Mouse (Mus musculus) MEL (cell line): ENCODE data around the gene Tnrc18.

Experiments
- CHD2 ChIP-seq: IDR thresholded peaks from 2 replicates; pipeline ENCODE4 v1.6.1; 2011; ENCODE audit warnings: low read length, improper control_type of control experiment
- CTCF ChIP-seq, 3 experiments: IDR thresholded peaks in 2 of 3; conservative IDR thresholded peaks in 1 of 3; 2 replicates each; pipeline ENCODE4 v1.5.1; 2011 to 2012; ENCODE audit warnings: low read length in 3 of 3, low read depth in 2 of 3, mild to moderate bottlenecking in 2 of 3, improper control_type of control experiment in 1 of 3, inconsistent platforms in 1 of 3, mixed read lengths in 1 of 3, moderate library complexity in 1 of 3; ENCODE audit not compliant: control insufficient read depth in 1 of 3, insufficient read depth in 1 of 3, poor library complexity in 1 of 3, severe bottlenecking in 1 of 3
- EP300 ChIP-seq, 2 experiments: IDR thresholded peaks; 2 replicates each; pipeline ENCODE4 v1.6.1; 2011; ENCODE audit warnings: improper control_type of control experiment in 2 of 2, low read length in 2 of 2, low read depth in 1 of 2, mild to moderate bottlenecking in 1 of 2
- NELFE ChIP-seq: IDR thresholded peaks from 2 replicates; pipeline ENCODE4 v1.6.1; 2011; ENCODE audit warnings: low read depth, low read length, improper control_type of control experiment
- POLR2A ChIP-seq, 2 experiments: IDR thresholded peaks; 2 replicates each; pipeline ENCODE4 v1.6.1; 2011 to 2012; ENCODE audit warnings: low read length in 2 of 2, mild to moderate bottlenecking in 2 of 2, control low read depth in 1 of 2, improper control_type of control experiment in 1 of 2, low read depth in 1 of 2, moderate library complexity in 1 of 2; ENCODE audit not compliant: control insufficient read depth in 1 of 2, insufficient read depth in 1 of 2, poor library complexity in 1 of 2
- RCOR1 ChIP-seq: IDR thresholded peaks from 2 replicates; pipeline ENCODE4 v1.6.1; 2012; ENCODE audit warnings: low read depth, mild to moderate bottlenecking, inconsistent platforms, low read length, improper control_type of control experiment

- TF ChIP-seq CTCF (IDR thresholded peaks at IDR 0.05 in 2 of 3, conservative IDR thresholded peaks at IDR 0.05 in 1 of 3; ENCODE audit: control insufficient read depth in 1 of 3, insufficient read depth in 1 of 3, low read depth in 2 of 3, low read length in 3 of 3, poor library complexity in 1 of 3, severe bottlenecking in 1 of 3) (no peak), POLR2A (IDR thresholded peaks at IDR 0.05; ENCODE audit: control insufficient read depth in 1 of 2, insufficient read depth in 1 of 2, low read depth in 1 of 2, low read length in 2 of 2, poor library complexity in 1 of 2) (no peak), NELFE (no peak), CHD2 (no peak), RCOR1 (no peak), EP300 (IDR thresholded peaks at IDR 0.05; ENCODE audit: low read depth in 1 of 2, low read length in 2 of 2) (no peak)
These were observed 1.2 kb upstream of the Tnrc18 start for GRCm38 (mm10) chr5:142818435-142819360.
